Mouse (Mus musculus): ENCODE measurements around the gene 1700013F07Rik.

GRCm38 (mm10) chr3:108533951-108534350 is at the start of gene 1700013F07Rik:
- TF ChIP-seq POLR2A (IDR thresholded peaks at IDR 0.05; ENCODE audit: borderline replicate concordance, control insufficient read depth, low read depth, low read length) (no peak), CTCF (IDR thresholded peaks at IDR 0.05; ENCODE audit: control insufficient read depth, insufficient read depth, low read length) (no peak)

All from bone marrow, adult 2 months (tissue).